Mouse (Mus musculus) subcutaneous adipose tissue, adult 2 months (tissue): ENCODE measurements around the gene Fam163b. TPM values are rescaled to one million over a fixed set of nuclear protein-coding genes. Genes with fewer than 3 reads are reported as not detected.

Experiments
- polyA plus RNA-seq: library from polyadenylated mRNA; depleted of rRNA; stranded (reverse); fragments of >200 nt; gene quantifications from 2 replicates; pipeline ENCODE4 v1.2.3, GENCODE M21; 2012; ENCODE audit warnings: low replicate concordance; rRNA removed

Fam163b gene
- polyA plus RNA-seq = 0.10 and 0.48 TPM in 2 replicates

DNA sequence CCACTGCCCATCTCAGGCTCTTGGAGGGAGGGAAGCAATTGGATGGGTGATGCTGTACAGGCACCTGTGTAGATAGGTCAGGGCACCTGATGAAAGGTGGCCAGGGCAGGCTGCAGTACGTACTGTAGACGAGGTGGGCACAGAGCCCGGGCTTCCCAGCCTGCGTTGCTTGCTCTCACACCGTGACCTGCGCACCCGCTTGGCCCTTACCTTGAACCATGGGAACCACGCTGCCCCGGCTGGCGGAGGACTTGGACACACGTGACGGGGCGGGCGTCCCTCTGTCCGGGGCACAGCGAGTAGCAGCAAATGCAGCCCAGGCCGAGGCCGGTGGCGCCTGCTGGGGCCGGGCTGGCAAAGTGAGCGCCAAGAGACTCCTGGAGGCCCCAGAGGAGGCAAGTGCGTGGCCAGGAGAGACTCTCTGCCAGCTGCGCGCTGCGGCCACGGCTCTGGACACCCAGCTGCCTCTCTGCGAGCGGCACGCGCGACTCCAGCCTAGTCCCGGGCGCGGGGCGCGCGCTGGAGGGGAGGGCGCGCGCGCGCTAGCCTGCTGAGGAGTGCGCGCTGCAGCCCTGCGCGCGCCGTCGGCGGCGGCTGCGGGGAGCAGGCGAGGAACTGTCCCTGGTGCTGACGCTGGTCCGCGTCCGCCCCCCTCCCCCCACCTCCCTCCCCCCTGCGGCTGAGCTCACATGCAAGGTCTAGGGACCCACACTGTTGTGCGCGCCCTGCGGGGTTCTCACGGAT lies at the start of gene Fam163b:
Fam163b (minus strand) TSS at position 542 of the 744 bp plus-strand sequence.

DNA sequence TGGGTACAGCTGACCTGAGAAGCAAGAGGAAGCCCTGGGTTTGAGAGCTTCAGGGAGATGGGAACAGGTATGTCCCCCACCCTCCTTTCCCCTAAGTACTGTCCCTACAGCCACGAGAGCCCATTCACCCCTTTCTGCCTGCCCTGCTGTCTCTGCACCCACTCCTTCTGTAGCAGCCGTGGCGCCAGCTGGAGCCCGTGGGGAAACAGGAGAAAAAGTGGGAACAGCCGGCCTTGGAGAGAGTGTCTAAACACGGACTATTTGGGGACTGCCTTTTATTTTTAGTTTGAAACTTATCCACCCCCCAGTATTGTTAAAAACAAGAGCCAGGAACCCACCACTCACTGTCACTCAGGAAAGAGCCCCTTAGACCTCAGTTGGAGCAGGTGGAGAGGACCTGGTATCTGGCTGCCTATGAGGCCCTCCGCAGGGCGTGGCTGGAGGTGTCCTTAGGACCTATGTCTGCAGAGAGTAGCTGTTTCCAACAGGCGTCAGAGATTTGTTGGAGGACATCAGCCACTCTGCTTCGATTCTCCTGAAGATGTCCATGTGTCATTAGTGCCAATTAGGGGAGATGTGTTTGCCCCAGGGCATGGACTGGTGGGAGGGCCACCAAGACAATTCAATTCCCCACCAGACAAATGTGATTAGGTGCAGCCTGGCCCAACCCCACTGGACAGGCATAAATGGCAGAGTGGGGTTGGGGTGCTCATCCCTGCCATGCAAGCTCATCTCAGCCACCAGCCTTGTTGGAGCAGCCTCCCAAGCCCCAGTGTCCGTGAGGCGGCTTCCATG lies 22.7 kb upstream of the Fam163b start, which contains the start of gene Dbh:
Dbh (plus strand) TSS at position 438 of the 795 bp plus-strand sequence.

DNA sequence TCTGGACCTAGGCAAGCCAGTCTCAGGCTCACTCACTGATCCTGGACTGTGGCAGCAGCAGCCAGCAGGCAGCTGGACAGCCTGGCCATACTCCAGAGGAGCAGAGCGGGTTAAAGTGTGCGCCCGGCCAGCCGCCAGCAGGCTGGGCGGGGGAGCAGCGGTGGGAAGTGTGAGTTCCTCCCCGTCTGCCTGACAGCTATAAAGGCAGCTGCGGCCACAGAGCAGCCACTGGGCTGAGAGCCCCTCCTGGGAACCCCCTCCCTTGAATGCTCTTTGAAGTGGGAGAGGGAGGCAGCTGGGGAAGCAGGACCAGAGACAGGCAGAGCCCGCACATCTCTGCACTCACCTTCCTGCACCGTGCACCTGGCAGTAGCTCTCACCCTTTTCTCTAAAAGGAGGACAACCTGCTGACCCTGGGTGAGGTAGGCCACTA lies 63.1 kb downstream of the Fam163b start, which contains the start of gene Adamtsl2:
Adamtsl2 (plus strand) TSS at position 228 of the 433 bp plus-strand sequence.

DNA sequence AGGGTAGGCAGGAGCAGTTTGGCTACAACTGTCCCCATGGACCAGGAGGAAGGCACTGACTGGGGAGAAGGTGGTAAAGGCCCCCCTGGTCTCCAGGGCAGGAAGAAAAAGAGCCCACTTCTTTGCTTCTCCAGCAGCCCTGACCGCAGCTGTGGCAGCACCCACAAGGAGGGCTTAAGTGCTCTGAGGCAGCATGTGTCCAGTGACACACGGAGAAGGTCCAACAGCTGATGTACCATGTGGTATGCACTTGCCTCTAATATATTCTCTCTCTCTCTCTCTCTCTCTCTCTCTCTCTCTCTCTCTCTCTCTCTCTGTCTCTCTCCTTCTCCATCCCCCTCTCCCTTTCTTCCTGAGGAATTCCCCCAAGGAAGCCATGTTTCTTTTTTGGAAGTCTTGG lies 70.3 kb downstream of the Fam163b start, which contains the start of gene Mymk:
Mymk (minus strand) TSS at position 202 of the 400 bp plus-strand sequence.

Other genes with a start within 250 kb of the Fam163b start
- gene Surf6, start 239.6 kb downstream of the Fam163b start, polyA plus RNA-seq = 9.1 and 13.7 TPM in 2 replicates
- gene Med22, start 231.8 kb downstream of the Fam163b start, polyA plus RNA-seq = 45.2 and 57.1 TPM in 2 replicates
- 643 and 1,211 TPM in 2 replicates for gene Rpl7a, start 231.7 kb downstream of the Fam163b start, polyA plus RNA-seq
- 30.7 and 39.1 TPM in 2 replicates for gene Surf2, start 226.1 kb downstream of the Fam163b start, polyA plus RNA-seq
- gene Surf1, start 226.0 kb downstream of the Fam163b start, polyA plus RNA-seq = 62.4 and 65.8 TPM in 2 replicates
- gene Surf4, start 208.6 kb downstream of the Fam163b start, polyA plus RNA-seq = 277 and 296 TPM in 2 replicates
- 0.30 and 0.46 TPM in 2 replicates for gene Stkld1, start 208.4 kb downstream of the Fam163b start, polyA plus RNA-seq
- gene Rexo4, start 178.1 kb downstream of the Fam163b start, polyA plus RNA-seq = 17.8 and 35.4 TPM in 2 replicates
- gene Adamts13, start 169.1 kb downstream of the Fam163b start, polyA plus RNA-seq = 0.06 TPM in 1 of 2 replicates, not detected in the other
- gene Cacfd1, start 132.6 kb downstream of the Fam163b start, polyA plus RNA-seq = 40.7 and 73.8 TPM in 2 replicates
- 2.8 and 8.1 TPM in 2 replicates for gene Slc2a6, start 114.5 kb downstream of the Fam163b start, polyA plus RNA-seq
- 0.19 TPM in 1 of 2 replicates, not detected in the other for gene Mymk, start 70.3 kb downstream of the Fam163b start, polyA plus RNA-seq
- gene Adamtsl2, start 63.1 kb downstream of the Fam163b start, polyA plus RNA-seq = 3.9 and 8.9 TPM in 2 replicates
- 0.68 TPM in 1 of 2 replicates, not detected in the other for gene Dbh, start 22.7 kb upstream of the Fam163b start, polyA plus RNA-seq
- gene Sardh, start 105.8 kb upstream of the Fam163b start, polyA plus RNA-seq = 40.4 and 46.3 TPM in 2 replicates